Mouse (Mus musculus) C2C12 (cell line): ENCODE results near the gene Rnase1.

ENCODE experiments used
- CEBPB ChIP-seq: IDR thresholded peaks from one replicate; pipeline ENCODE4 v1.6.1; 2011; ENCODE audit warnings: low read depth, mild to moderate bottlenecking, control low read depth, moderate library complexity
- CTCF ChIP-seq: IDR thresholded peaks from one replicate; pipeline ENCODE4 v1.5.1; 2011; ENCODE audit not compliant: control insufficient read depth, insufficient read depth, insufficient read length
- MAX ChIP-seq: IDR thresholded peaks from one replicate; pipeline ENCODE4 v1.6.1; 2011; ENCODE audit warnings: mild to moderate bottlenecking, control low read depth
- MYOD1 ChIP-seq: IDR thresholded peaks from one replicate; pipeline ENCODE4 v1.6.1; 2011; ENCODE audit warnings: low read depth; ENCODE audit not compliant: control insufficient read depth, insufficient read length
- MYOG ChIP-seq: IDR thresholded peaks from one replicate; pipeline ENCODE4 v1.6.1; 2011; ENCODE audit not compliant: control insufficient read depth, insufficient read length; ENCODE audit errors: extremely low read depth
- USF1 ChIP-seq: IDR thresholded peaks from one replicate; pipeline ENCODE4 v1.6.1; 2011; ENCODE audit warnings: low read depth, mild to moderate bottlenecking, control low read depth, moderate library complexity

- TF ChIP-seq CTCF (no peak), MYOD1 (no peak), USF1 (no peak), MAX (no peak), MYOG (no peak), CEBPB (no peak)
Measured at GRCm38 (mm10) chr14:51148006-51148405, 1.4 kb upstream of the Rnase1 start.
